Mouse (Mus musculus) liver, embryonic 11.5 days (tissue): ENCODE measurements around the gene Micu1. TPM values are rescaled to one million over a fixed set of nuclear protein-coding genes. Genes with fewer than 3 reads are reported as not detected.

Source experiments
- ATAC-seq: fragments of 200-750 bp; cut with Nextera tagmentation; replicated peaks from 2 replicates; pipeline ENCODE4 v1.8.0; 2017; ENCODE audit warnings: moderate number of reproducible peaks, mild to moderate bottlenecking, moderate TSS enrichment, moderate library complexity; ENCODE audit not compliant: low FRiP score
- DNase-seq: peaks from one replicate; pipeline ENCODE4 v3.0.0-alpha.2; 2017; ENCODE audit warnings: low spot score
- H3K27ac ChIP-seq: fragments of 300-500 bp; sonication (generic); 2 replicates; pipeline ENCODE4 v1.5.1; 2014; ENCODE audit warnings: mild to moderate bottlenecking, low read depth, low read length, control low read depth
- H3K27me3 ChIP-seq: fragments of 300-500 bp; sonication (generic); replicated peaks from 2 replicates; pipeline ENCODE4 v1.6.1; 2014; ENCODE audit warnings: low read length, mixed read lengths; ENCODE audit not compliant: control insufficient read depth, insufficient read depth
- H3K36me3 ChIP-seq: fragments of 300-500 bp; sonication (generic); 2 replicates; pipeline ENCODE4 v1.6.1; 2014; ENCODE audit warnings: mild to moderate bottlenecking, low read length, moderate library complexity, mixed read lengths; ENCODE audit not compliant: control insufficient read depth, insufficient read depth
- H3K4me1 ChIP-seq: fragments of 300-500 bp; sonication (generic); replicated peaks from 2 replicates; pipeline ENCODE4 v1.6.1; 2014; ENCODE audit warnings: low read length, mixed read lengths; ENCODE audit not compliant: control insufficient read depth, insufficient read depth
- H3K4me2 ChIP-seq: fragments of 300-500 bp; sonication (generic); 2 replicates; pipeline ENCODE4 v1.6.1; 2014; ENCODE audit warnings: mild to moderate bottlenecking, control low read depth, moderate library complexity
- H3K4me3 ChIP-seq: fragments of 300-500 bp; sonication (generic); 2 replicates; pipeline ENCODE4 v1.5.1; 2014; ENCODE audit warnings: low read depth, low read length, control low read depth
- H3K9ac ChIP-seq: fragments of 300-500 bp; sonication (generic); 2 replicates; pipeline ENCODE4 v1.6.1; 2014; ENCODE audit warnings: low read depth, low read length, control low read depth
- H3K9me3 ChIP-seq: fragments of 300-500 bp; sonication (generic); 2 replicates; pipeline ENCODE4 v1.6.1; 2016; ENCODE audit warnings: low read length, inconsistent platforms, mixed read lengths; ENCODE audit not compliant: control insufficient read depth
- WGBS: fragments of 180-500 bp; shearing (Covaris S2); extraction: QIAGEN DNeasy Blood & Tissue Kit; methylation state at CpG from one replicate; pipeline ENCODE4 v1.1.7; 2014; 5-methylcytosine and 5-hydroxymethylcytosine counted together
- polyA plus RNA-seq: library from polyadenylated mRNA; unstranded; fragments of >200 nt; fragmentation: Nextera tagmentation; extraction: Ambion mirVana; gene quantifications from 2 replicates; pipeline ENCODE4 v1.2.1, GENCODE M21; 2014

The Micu1 gene
- polyA plus RNA-seq, 1 experiment from 2014 or later, result 40.8 TPM

- H3K4me1 ChIP-seq, result peaks cover 46% of the 10 kb centered on the region
- ATAC-seq (no peak), DNase-seq (no peak)
- H3K9me3 ChIP-seq, result no peaks in the 10 kb centered on the region
- peak overlapping the region; percentile 40; the same call in 1 of the 2 replicates for H3K27ac ChIP-seq
- H3K36me3 ChIP-seq, result peaks cover 34% of the 10 kb centered on the region
- no peak overlapping the region for H3K4me3 ChIP-seq
- no peaks in the 10 kb centered on the region for H3K27me3 ChIP-seq
- WGBS, result 41% methylated on average over 3 of the region's 3 CpGs
- no peak overlapping the region for H3K4me2 ChIP-seq
- H3K9ac ChIP-seq, result no peak overlapping the region
Measured at GRCm38 (mm10) chr10:59896911-59897331, 194.6 kb downstream of the Micu1 start.

- WGBS, result 57% methylated on average over 5 of the region's 5 CpGs
- Histone ChIP-seq H3K9ac (no peak overlapping the region), H3K27ac (peak overlapping the region; percentile 40; the same call in 1 of the 2 replicates), H3K4me3 (no peak overlapping the region), H3K4me2 (no peak overlapping the region), H3K4me1 (peaks cover 46% of the 10 kb centered on the region), H3K27me3 (no peaks in the 10 kb centered on the region), H3K36me3 (peaks cover 30% of the 10 kb centered on the region), H3K9me3 (no peaks in the 10 kb centered on the region)
- no peak for DNase-seq
- ATAC-seq, result no peak
Measured at GRCm38 (mm10) chr10:59897511-59897910, 195.2 kb downstream of the Micu1 start.

GRCm38 (mm10) chr10:59898180-59898778 is 196.0 kb downstream of the Micu1 start:
- peaks cover 28% of the 10 kb centered on the region for H3K36me3 ChIP-seq

GRCm38 (mm10) chr10:59898935-59899334 is 196.7 kb downstream of the Micu1 start:
- Histone ChIP-seq H3K27me3 (no peaks in the 10 kb centered on the region), H3K36me3 (peaks cover 26% of the 10 kb centered on the region), H3K4me3 (peak overlapping the region; percentile 30; the same call in 1 of the 2 replicates), H3K9ac (peak overlapping the region; percentile 67), H3K9me3 (no peaks in the 10 kb centered on the region), H3K4me1 (peaks cover 51% of the 10 kb centered on the region), H3K4me2 (peak overlapping the region; percentile 62), H3K27ac (peak overlapping the region; percentile 95)
- ATAC-seq (peak; percentile 56), DNase-seq (no peak)
- 38% methylated on average over 2 of the region's 2 CpGs for WGBS

More at GRCm38 (mm10) chr10:59898180-59898778, 196.0 kb downstream of the Micu1 start:
- ATAC-seq (no peak), DNase-seq (no peak)
- H3K4me2 ChIP-seq, result peak overlapping the region; percentile 62
- no peaks in the 10 kb centered on the region for H3K9me3 ChIP-seq
- H3K4me1 ChIP-seq, result peaks cover 49% of the 10 kb centered on the region
- 80% methylated on average over 9 of the region's 9 CpGs for WGBS
- peak overlapping the region; percentile 95 for H3K27ac ChIP-seq
- H3K27me3 ChIP-seq, result no peaks in the 10 kb centered on the region
- no peak overlapping the region for H3K4me3 ChIP-seq
- peak overlapping the region; percentile 67 for H3K9ac ChIP-seq

GRCm38 (mm10) chr10:59899341-59900173 is 197.3 kb downstream of the Micu1 start:
- Histone ChIP-seq H3K27ac (peak overlapping the region; percentile 95), H3K27me3 (no peaks in the 10 kb centered on the region), H3K4me1 (peaks cover 51% of the 10 kb centered on the region), H3K4me2 (peak overlapping the region; percentile 62), H3K9ac (peak overlapping the region; percentile 67), H3K36me3 (peaks cover 22% of the 10 kb centered on the region), H3K4me3 (peak overlapping the region; percentile 30), H3K9me3 (no peaks in the 10 kb centered on the region)
- ATAC-seq, result peak; percentile 93
- peak; percentile 83 for DNase-seq
- 16% methylated on average over 21 of the region's 21 CpGs for WGBS

GRCm38 (mm10) chr10:59900174-59900435 is 197.8 kb downstream of the Micu1 start:
- no peaks in the 10 kb centered on the region for H3K27me3 ChIP-seq
- H3K4me1 ChIP-seq, result peaks cover 47% of the 10 kb centered on the region
- DNase-seq (no peak), ATAC-seq (no peak)
- H3K36me3 ChIP-seq, result peaks cover 20% of the 10 kb centered on the region
- no peak overlapping the region for H3K4me3 ChIP-seq
- H3K9me3 ChIP-seq, result no peaks in the 10 kb centered on the region
- H3K27ac ChIP-seq, result peak overlapping the region; percentile 95
- peak overlapping the region; percentile 34 for H3K9ac ChIP-seq
- peak overlapping the region; percentile 62 for H3K4me2 ChIP-seq
- 67% methylated on average over 4 of the region's 4 CpGs for WGBS

GRCm38 (mm10) chr10:59900939-59901338 is 198.7 kb downstream of the Micu1 start:
- H3K4me1 ChIP-seq, result peaks cover 46% of the 10 kb centered on the region
- H3K9ac ChIP-seq, result no peak overlapping the region
- H3K27me3 ChIP-seq, result no peaks in the 10 kb centered on the region
- H3K36me3 ChIP-seq, result peaks cover 15% of the 10 kb centered on the region
- DNase-seq, result no peak
- H3K4me3 ChIP-seq, result no peak overlapping the region
- no peak overlapping the region for H3K4me2 ChIP-seq
- no peak overlapping the region for H3K27ac ChIP-seq
- no peak for ATAC-seq
- WGBS, result 43% methylated on average over 4 of the region's 4 CpGs
- H3K9me3 ChIP-seq, result no peaks in the 10 kb centered on the region

GRCm38 (mm10) chr10:59901463-59901862 is 199.2 kb downstream of the Micu1 start:
- no peak overlapping the region for H3K27ac ChIP-seq
- H3K27me3 ChIP-seq, result no peaks in the 10 kb centered on the region
- no peak overlapping the region for H3K4me3 ChIP-seq
- H3K9me3 ChIP-seq, result no peaks in the 10 kb centered on the region
- DNase-seq, result no peak
- no peak overlapping the region for H3K9ac ChIP-seq
- peaks cover 10% of the 10 kb centered on the region; the same call in 1 of the 2 replicates for H3K36me3 ChIP-seq
- H3K4me2 ChIP-seq, result no peak overlapping the region
- 81% methylated on average over 1 of the region's 1 CpGs for WGBS
- H3K4me1 ChIP-seq, result peaks cover 46% of the 10 kb centered on the region
- ATAC-seq, result no peak
